Mouse (Mus musculus): ENCODE results near the gene Cd19. TPM values are rescaled to one million over a fixed set of nuclear protein-coding genes. Genes with fewer than 3 reads are reported as not detected.

Cd19 gene
- total and polyA plus RNA-seq, 3 experiments, result not detected

DNA sequence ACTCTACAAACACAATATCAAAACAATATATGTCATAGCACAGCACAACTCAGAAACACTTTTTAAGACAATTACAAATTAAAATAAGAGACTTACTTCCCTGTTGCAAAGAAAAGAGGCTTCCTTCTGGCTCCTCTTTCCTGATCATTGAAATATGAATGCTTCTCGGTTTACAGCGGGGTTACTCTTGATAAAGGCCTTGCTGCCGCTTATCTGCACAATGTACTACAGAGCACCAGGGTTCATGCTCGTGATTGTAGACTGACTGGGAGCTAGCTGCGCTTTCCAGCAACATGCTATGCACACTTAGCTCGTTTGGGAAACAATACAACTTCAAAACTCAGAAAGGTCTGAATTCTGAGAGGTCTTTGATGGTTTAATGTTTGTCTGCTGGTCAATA is 17.5 kb downstream of the Cd19 start (continued):
- TF ChIP-seq ZNF384 (IDR thresholded peaks at IDR 0.05; ENCODE audit: low read depth, low read length), result no peak
- TF ChIP-seq HCFC1 (IDR thresholded peaks at IDR 0.05; ENCODE audit: low read depth, low read length), result no peak
- no peak for TF ChIP-seq UBTF (IDR thresholded peaks at IDR 0.05; ENCODE audit: borderline replicate concordance, insufficient read depth, low read depth, low read length)
- no peak for TF ChIP-seq JUND (IDR thresholded peaks at IDR 0.05; ENCODE audit: low read depth, low read length)
- TF ChIP-seq RAD21 (IDR thresholded peaks at IDR 0.05; ENCODE audit: low read depth, low read length), result no peak
- no peak for TF ChIP-seq TBP (IDR thresholded peaks at IDR 0.05; ENCODE audit: low read depth, low read length)
- TF ChIP-seq MEF2A (IDR thresholded peaks at IDR 0.05; ENCODE audit: extremely low read depth, insufficient replicate concordance, low read depth, low read length, poor library complexity, severe bottlenecking), result no peak
- no peak for TF ChIP-seq MAFK (IDR thresholded peaks at IDR 0.05; ENCODE audit: borderline replicate concordance, low read depth, low read length)
- 0 out of 2 replicates have a peak, but pooled peaks have one; percentile 75 for TF ChIP-seq ZKSCAN1 (IDR thresholded peaks at IDR 0.05; ENCODE audit: low read depth, low read length)
- no peak; the same call in 1 of the 2 replicates for TF ChIP-seq SIN3A (IDR thresholded peaks at IDR 0.05; ENCODE audit: low read length)
- TF ChIP-seq POLR2A (IDR thresholded peaks at IDR 0.05; ENCODE audit: control insufficient read depth in 1 of 2, insufficient read depth in 1 of 2, low read depth in 1 of 2, low read length in 2 of 2, poor library complexity in 1 of 2), result no peak
- TF ChIP-seq MAZ (IDR thresholded peaks at IDR 0.05; ENCODE audit: low read depth, low read length), result no peak
- no peak for TF ChIP-seq NRF1 (IDR thresholded peaks at IDR 0.05; ENCODE audit: insufficient read depth, low read depth, low read length, poor library complexity, severe bottlenecking)
- TF ChIP-seq TCF12 (IDR thresholded peaks at IDR 0.05; ENCODE audit: low read depth, low read length), result peak; percentile 15; the same call in 1 of the 2 replicates

DNA sequence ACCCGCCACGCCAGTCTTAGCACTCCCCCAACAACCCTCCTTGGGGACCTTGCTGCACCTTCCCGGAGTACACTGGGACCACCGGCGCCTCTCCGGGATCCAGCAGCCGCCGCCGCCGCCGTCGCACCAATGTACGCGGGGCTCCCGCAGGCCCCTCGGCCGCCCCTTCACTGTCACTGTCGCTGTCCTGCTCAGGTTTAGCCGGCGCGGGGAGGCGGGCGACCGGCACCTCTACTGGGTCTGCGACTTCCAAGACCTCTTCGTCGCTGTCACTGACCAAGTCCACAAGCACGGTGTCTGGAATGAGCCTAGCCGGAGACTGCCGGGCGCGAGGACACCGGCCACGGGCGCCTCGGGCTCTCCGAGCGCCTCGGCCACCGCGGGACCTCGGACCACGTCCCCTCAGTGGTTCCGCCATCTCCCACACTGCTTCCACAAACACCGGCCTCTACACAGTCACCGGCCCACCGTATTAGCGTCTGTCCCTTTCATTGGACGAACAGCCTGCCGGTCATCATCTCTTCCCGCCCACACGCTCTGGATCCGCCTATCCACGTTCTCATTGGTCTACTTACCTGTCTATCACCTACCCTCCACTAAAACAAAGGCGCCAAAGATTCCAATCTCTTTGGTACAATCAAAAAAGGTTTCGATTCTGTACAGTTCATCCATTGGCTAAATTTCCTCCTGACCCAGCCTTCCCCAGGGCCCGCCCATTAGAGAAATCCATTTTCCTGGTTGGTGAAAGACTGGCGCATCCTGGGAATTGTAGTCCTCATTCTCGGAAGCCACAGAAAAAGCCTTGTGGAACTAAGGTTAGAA is 18.2 kb downstream of the Cd19 start, which contains the start of gene Nfatc2ip:
Gene Nfatc2ip (minus strand): TSS at position 440 of the 822 bp plus-strand sequence.
- no peaks in the 10 kb centered on the region for H3K9me3 ChIP-seq (replicated peaks; ENCODE audit: insufficient read depth, low read length)
- peaks cover 0 to 14% of the 10 kb centered on the region in 2 experiments; a peak in 2 of 4 replicates for H3K4me1 ChIP-seq (ENCODE audit: control insufficient read depth in 1 of 2, insufficient read depth in 2 of 2, low read length in 2 of 2)
- peaks cover 0 to 18% of the 10 kb centered on the region in 2 experiments; a peak in 2 of 4 replicates for H3K36me3 ChIP-seq (ENCODE audit: control insufficient read depth in 1 of 2, insufficient read depth in 2 of 2, low read length in 2 of 2)
- peak within 1 kb of the TSS; percentile 63 to 94 for H3K4me3 ChIP-seq (ENCODE audit: control insufficient read depth in 1 of 2, insufficient read depth in 1 of 2, low read depth in 2 of 2, low read length in 2 of 2)
- no peaks in the 10 kb centered on the region for H3K27me3 ChIP-seq (ENCODE audit: control insufficient read depth in 1 of 2, insufficient read depth in 2 of 2, low read length in 2 of 2)
- H3K9ac ChIP-seq (ENCODE audit: control insufficient read depth, low read depth, low read length, poor library complexity, severe bottlenecking), result peak within 1 kb of the TSS; percentile 93
- peak; percentile 99 for DNase-seq (ENCODE audit: low read depth, low spot score)
- H3K27ac ChIP-seq (ENCODE audit: control insufficient read depth, low read depth, low read length), result peak within 1 kb of the TSS; percentile 94
- H3K79me2 ChIP-seq (ENCODE audit: control insufficient read depth, insufficient read depth, low read length, poor library complexity), result peaks cover 6% of the 10 kb centered on the region
- TF ChIP-seq ZC3H11A (IDR thresholded peaks at IDR 0.05; ENCODE audit: low read depth, low read length) (no peak), MAX (IDR thresholded peaks at IDR 0.05; ENCODE audit: low read length) (no peak), RCOR1 (IDR thresholded peaks at IDR 0.05; ENCODE audit: low read depth, low read length) (no peak), CTCF (IDR thresholded peaks at IDR 0.05 in 2 of 3, conservative IDR thresholded peaks at IDR 0.05 in 1 of 3; ENCODE audit: control insufficient read depth in 1 of 3, insufficient read depth in 1 of 3, low read depth in 2 of 3, low read length in 3 of 3, poor library complexity in 1 of 3, severe bottlenecking in 1 of 3) (no peak), MYC (IDR thresholded peaks at IDR 0.05; ENCODE audit: low read depth, low read length) (no peak), ZMIZ1 (IDR thresholded peaks at IDR 0.05; ENCODE audit: low read depth, low read length) (no peak), MAFK (IDR thresholded peaks at IDR 0.05; ENCODE audit: borderline replicate concordance, low read depth, low read length) (no peak), RAD21 (IDR thresholded peaks at IDR 0.05; ENCODE audit: low read depth, low read length) (no peak), MYB (IDR thresholded peaks at IDR 0.05; ENCODE audit: low read depth, low read length) (no peak), TCF12 (IDR thresholded peaks at IDR 0.05; ENCODE audit: low read depth, low read length) (0 out of 2 replicates have a peak, but pooled peaks have one; percentile 18), GATA1 (IDR thresholded peaks at IDR 0.05; ENCODE audit: low read depth, low read length) (peak; percentile 85), ELF1 (IDR thresholded peaks at IDR 0.05; ENCODE audit: low read depth, low read length) (peak; percentile 97), MXI1 (IDR thresholded peaks at IDR 0.05; ENCODE audit: low read depth, low read length) (peak; percentile 79; the same call in 1 of the 2 replicates), JUND (IDR thresholded peaks at IDR 0.05; ENCODE audit: low read depth, low read length) (no peak), BHLHE40 (IDR thresholded peaks at IDR 0.05; ENCODE audit: borderline replicate concordance, low read depth, low read length) (no peak), ZNF384 (IDR thresholded peaks at IDR 0.05; ENCODE audit: low read depth, low read length) (no peak), SIN3A (IDR thresholded peaks at IDR 0.05; ENCODE audit: low read length) (peak; percentile 76), ZKSCAN1 (IDR thresholded peaks at IDR 0.05; ENCODE audit: low read depth, low read length) (no peak), POLR2AphosphoS5 (IDR thresholded peaks at IDR 0.05; ENCODE audit: borderline replicate concordance, low read depth, low read length) (no peak), CHD1 (IDR thresholded peaks at IDR 0.05; ENCODE audit: low read depth, low read length) (no peak), USF2 (IDR thresholded peaks at IDR 0.05; ENCODE audit: borderline replicate concordance in 1 of 2, insufficient read depth in 1 of 2, low read depth in 1 of 2, low read length in 2 of 2) (no peak), USF1 (IDR thresholded peaks at IDR 0.05; ENCODE audit: low read depth, low read length) (no peak), EP300 (IDR thresholded peaks at IDR 0.05; ENCODE audit: low read depth in 1 of 2, low read length in 2 of 2) (no peak), GABPA (IDR thresholded peaks at IDR 0.05; ENCODE audit: low read depth, low read length) (no peak)
